Mouse (Mus musculus): ENCODE data around the gene 4930469K13Rik.

4930469K13Rik gene

DNA sequence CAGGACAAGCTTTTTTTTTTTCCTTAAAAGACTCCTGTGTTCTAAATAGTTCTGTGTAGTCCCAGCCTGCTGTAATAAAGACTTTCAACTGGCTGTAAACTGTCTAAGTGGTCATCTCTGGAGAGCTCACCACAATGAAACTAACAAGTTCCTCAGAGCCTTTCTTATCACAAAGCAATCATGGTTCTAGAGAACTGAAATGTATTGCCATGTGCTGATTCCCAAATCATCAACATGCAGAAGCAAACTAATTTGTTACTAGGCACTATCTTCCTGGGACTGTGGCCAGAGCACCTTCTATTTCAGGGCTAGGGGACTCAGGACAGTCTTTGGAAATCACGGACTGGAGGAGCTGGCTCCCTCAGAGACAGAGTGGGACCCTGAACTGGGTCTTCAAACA lies 154.8 kb downstream of the 4930469K13Rik start:
- DNase-seq (ENCODE audit: low read depth, low spot score): no peak

DNA sequence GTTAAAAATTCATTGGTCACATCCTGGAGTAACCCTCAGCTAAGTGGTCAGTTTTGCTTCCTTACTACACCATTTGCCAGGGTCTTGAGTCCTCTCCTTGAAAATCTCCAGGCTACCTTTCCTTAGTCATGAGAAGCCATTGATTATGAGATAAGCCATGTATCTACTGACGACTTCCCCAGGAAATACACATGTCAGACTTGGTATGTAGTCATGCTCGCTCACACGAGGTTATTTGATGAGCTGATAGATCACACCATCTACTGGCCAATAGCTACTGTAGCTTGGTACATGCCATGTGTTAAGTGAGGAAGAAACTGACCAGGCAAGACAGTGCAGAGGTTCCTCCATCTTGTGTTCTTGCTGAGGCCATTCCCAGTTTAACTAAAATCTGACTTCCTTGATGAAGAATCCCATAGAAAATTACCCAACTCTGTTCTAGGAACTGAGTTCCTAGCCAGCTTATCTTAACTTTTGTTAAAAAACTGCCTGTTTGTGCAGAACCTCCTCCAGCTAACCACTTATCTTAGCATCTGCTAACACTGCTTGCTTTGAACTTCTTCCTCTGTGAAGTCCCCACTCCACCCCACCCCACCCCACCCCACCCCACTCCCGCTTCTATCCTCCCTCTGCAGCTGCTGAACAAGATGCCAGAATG lies 158.8 kb downstream of the 4930469K13Rik start:
- no peak for DNase-seq (ENCODE audit: low read depth, low spot score)

DNA sequence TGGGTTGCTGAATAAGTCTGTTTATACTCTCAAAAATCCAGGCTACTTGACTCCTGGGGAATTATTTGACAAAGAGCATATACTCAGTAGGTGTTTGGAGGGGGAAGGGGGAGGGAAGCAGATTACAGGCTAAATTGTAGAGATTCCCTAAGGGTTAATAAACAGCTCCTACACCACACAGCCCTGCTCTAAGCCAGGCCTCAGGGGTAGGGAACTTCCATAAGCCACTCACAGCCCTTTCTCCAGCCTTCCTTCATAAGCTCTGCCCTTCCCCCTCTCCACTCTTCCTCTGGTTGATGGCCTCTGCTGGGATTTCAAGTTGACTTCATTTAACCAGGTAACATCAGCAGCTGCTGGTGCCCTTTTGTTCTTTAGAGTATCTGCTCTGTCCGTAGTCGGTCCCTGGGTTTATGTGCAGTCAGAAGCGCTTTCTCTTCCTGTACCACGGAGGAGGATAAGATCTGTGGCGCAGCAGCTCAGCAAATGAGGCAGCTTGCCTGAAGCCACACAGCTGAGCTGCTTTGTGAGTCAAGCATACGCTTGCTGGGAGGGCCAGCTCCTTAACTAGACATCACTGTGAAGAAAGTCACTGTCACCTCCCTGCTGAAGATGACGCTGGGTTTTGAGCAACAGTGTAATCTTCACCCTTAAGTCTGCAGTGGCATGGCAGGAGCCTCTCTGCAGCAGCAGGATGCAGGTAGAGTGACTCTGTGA lies 159.6 kb downstream of the 4930469K13Rik start:
- DNase-seq (ENCODE audit: low read depth, low spot score): no peak

DNA sequence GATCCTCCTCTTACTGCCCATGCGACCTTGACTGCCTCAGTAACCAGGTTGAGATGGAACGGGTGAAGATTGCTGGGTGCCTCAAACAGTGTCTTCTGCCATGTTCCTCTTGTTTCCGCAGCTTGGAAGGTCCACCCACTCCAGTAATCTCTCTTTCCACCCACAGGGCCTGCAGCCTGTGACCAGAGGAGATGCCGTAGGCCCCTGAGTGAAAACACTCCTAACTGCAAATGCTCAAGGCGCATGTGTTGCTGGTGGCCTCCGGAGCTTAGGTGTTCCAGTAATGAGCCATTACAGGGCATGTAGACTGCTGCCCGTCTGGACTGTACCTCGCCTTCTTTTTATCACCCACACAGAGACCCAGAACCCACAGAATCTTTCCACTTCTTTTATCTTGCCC lies 160.7 kb downstream of the 4930469K13Rik start:
- no peak for DNase-seq (ENCODE audit: low read depth, low spot score)

DNA sequence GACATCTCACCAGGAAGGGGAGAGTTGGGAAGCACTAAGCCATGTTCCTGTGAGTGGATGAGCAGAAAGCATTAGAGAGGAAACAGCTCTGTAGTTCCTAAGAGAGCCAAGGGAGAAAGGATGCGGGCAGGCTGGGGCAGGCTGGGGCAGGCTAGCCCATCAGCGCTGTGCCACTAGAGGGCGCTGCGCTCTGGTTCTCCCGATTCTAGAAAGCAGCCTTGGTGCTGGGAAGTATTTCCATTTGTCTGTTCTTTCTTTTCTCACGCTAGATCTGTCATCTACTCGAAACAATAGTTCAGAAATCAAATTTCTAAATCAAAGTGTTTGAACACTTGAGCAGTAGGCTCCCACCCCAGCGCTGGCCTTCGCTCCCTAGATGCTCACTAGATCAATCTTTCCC lies 164.1 kb downstream of the 4930469K13Rik start:
- peak; percentile 43 for DNase-seq (ENCODE audit: low read depth, low spot score)

DNA sequence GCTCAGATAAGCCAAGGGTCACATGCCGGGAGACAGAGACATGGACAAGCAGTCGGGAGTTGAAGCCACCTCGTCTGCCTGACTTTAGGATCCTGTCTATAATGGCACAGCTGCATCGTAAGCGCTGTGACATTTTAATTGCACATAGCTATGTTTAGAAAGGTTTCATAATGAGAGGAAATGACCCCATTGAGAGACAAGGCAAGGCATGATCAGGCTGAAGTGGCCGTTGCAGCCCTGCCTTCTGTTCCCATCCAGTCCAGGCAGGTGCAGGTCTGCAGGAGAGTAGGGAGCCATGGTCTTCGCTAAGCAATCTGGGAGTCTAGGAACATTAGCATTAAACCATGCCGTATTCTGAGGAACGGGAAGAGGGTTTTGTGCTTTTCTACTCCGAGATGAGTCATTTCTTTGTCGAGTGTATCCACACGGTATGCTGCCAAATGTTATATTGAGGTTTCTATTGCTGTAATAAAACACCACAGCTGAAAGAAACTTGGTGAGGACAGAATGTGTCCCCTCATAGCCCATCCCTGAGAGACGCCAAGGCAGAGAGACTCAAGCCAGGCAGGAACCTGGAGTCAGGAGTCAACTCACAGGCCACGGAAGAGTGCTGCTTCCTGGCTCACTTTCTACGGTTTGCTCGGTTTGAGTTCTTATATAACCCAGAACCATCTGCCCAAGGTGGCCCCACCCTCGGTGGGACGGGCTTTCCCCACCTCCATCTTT lies 165.8 kb downstream of the 4930469K13Rik start:
- peak; percentile 75 for DNase-seq (ENCODE audit: low read depth, low spot score)

DNA sequence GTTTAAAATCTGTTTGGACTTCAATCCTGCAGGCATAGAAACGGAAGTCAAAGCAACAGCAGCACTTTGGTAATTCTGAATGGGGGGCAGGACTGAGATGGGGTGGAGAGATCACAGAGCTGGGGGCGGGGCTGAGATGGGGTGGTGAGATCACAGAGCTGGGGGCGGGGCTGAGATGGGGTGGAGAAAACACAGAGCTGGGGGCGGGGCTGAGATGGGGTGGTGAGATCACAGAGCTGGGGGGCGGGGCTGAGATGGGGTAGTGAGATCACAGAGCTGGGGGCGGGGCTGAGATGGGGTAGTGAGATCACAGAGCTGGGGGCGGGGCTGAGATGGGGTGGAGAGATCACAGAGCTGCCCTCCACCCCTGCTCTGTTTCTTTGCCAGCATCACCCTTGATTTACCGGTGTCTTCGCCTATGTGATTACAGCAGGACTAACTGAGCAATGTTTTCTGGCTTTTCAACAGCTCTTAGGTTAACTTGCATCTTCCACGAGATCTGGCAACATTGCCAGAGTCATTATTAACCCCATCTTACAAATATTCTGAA lies 166.4 kb downstream of the 4930469K13Rik start:
- peak; percentile 85 for DNase-seq (ENCODE audit: low read depth, low spot score)

DNA sequence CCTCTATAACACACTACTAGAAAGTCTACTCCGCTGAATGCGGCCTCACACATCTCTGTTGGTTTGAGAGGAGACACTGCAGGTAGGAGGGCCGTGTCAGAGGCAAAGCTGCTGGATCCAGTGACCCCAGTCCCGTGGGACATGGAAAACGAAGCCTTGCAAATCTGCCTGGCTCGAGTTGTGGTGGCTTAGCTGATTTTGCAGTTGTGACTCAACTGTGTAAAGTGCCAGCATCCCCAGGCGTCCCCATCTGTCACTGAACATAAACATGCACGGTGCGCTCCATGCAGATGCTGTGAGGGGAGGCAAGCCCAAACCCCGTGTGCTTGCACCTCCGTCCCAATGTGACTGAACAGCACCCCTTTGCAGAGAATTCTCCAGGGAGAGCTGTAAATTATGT lies 168.9 kb downstream of the 4930469K13Rik start:
- no peak for DNase-seq (ENCODE audit: low read depth, low spot score)

DNA sequence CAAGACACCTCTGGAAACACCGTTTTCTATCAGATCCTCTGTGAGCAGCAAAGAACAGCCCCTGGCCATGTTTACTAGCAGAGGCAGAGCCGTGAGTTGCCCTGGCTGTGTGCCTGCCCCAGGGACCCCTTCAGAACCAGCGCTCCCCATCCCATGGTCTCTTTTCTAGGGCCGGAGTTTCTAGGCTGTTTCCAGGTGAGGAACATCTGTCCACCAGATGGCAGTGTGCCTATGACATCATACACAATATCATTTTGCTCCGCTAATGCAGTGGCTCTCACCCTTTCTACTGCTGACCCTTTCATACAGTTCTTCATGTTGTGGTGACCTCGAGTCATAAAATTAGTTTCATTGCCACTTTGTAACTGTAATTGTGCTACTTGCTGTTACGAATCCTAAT lies 169.7 kb downstream of the 4930469K13Rik start:
- peak; percentile 50 for DNase-seq (ENCODE audit: low read depth, low spot score)

DNA sequence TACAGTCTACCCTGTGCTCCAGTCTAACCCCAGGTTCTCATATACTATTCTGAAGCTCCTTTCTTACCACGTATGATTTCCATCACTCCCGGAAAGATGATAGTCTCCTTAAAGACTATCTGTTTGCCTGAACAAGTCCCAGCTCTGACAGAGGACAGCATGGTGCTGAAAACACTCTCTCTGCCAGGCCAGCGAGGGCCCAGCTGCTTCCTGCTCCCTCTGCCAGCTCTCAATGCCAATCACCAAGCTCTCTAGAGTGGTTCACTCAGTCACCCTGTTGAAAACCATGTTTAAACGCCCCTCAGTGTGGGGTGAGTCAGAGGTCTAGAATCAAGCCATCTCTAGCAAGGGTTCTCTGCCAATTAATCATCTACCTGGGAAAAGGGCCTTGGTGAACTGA lies 170.5 kb downstream of the 4930469K13Rik start:
- no peak for DNase-seq (ENCODE audit: low read depth, low spot score)

DNA sequence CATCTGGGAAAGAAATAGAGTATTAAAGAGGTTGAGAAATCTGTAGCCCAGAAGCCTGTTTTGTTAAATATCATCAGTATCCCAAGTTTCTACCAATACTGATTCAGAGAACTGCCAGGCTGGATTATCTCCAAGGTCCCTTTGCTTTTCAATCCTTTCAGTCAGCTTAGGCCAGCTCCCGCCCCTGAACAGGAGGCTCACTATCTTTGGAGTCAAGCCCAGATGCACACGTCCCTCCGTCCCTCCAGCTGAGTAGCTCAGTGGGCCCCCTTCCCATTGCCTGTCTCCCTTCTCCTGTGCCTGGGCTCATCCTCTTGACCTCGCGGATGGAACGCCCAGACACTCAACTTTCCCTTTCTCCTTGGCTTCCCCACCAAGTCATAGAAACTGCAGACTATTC lies 171.0 kb downstream of the 4930469K13Rik start:
- no peak for DNase-seq (ENCODE audit: low read depth, low spot score)

DNA sequence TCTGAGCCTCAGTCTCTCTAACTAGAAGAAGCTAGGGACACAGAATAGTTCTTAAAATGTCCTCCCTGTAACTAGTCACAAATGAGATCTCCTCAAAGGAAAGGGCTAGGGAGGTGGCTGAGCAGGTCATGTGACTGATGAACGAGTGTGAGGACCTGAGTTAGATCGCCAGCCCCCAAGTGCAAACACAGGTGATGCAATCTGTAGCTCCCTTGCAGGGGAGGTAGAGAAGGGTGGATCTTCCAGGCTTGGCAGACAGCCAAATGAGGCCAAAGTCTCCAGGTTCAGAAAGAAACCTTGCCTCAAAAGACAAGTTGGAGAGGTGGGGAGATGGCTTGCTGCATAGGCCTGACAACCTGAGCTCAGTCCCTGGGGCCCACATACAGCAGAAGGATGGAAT lies 171.8 kb downstream of the 4930469K13Rik start:
- no peak for DNase-seq (ENCODE audit: low read depth, low spot score)

DNA sequence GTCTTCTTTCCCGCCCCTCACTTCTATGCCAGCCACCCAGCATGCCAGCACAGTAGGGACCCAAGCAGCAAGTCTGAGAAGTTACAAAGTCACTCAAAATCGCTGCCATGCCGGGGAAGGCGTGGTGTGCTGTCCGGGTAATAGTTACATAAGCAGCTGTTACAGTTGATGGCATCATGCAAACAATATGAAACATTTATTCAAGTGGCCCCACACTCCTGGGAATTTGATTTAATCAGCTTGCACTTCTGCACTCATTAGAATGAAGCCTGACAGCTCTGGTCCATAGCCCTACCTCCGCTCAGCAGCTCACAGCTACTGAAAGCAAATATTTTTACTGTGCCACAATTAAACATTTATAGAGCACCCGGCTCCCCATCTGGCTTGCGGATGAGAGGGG lies 172.6 kb downstream of the 4930469K13Rik start:
- no peak for DNase-seq (ENCODE audit: low read depth, low spot score)

Data from A20 (cell line).